Mouse (Mus musculus) thymus, adult 2 months (tissue): ENCODE measurements at regions not wholly inside any gene's neighbourhood (a gene's known extent, or its start where the extent isn't known, plus 50 kb on each side); places are given as distances from the start of the nearest gene placed in this dataset.

Source experiments
- CTCF ChIP-seq: fragments of 200-500 bp; IDR thresholded peaks from 2 replicates; pipeline ENCODE4 v1.5.1; 2012; ENCODE audit warnings: mild to moderate bottlenecking, control low read depth, low read length, moderate library complexity, borderline replicate concordance; ENCODE audit not compliant: control insufficient read depth, poor library complexity, insufficient read depth; ENCODE audit errors: extremely low read depth
- POLR2A ChIP-seq: fragments of 200-500 bp; IDR thresholded peaks from 2 replicates; pipeline ENCODE4 v1.6.1; 2012; ENCODE audit warnings: mild to moderate bottlenecking, low read length, control low read depth, moderate library complexity; ENCODE audit not compliant: control insufficient read depth, poor library complexity, insufficient read depth; ENCODE audit errors: extremely low read depth

DNA sequence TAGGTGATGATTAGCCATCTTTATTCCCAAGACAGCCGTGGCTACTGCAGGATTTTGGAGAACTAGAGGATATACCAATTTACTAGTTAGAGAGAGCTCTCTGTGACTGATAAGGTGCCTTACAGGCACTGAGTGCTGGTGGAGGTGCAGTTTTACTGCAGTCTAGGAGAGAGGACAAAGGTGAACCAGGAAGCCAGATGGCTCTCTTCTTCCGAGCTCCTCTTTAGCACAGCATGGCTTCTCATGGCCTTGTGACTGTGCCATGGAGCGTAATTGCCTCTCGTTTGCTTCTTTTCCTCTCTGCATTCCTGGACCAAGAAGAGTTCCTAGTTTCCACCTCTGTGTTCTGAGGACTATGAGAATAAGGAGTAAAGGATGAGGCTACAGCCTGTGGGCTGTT is 100.2 kb upstream of the Gadd45a start:
- no peak for TF ChIP-seq CTCF
- TF ChIP-seq POLR2A = no peak
